Mouse (Mus musculus): ENCODE results near the gene Afg1l. TPM values are rescaled to one million over a fixed set of nuclear protein-coding genes. Genes with fewer than 3 reads are reported as not detected.

The Afg1l gene
- polyA plus RNA-seq, 1 experiment, result 7.7 TPM

GRCm38 (mm10) chr10:42410748-42411537, 67.4 kb downstream of the Afg1l start:
- Histone ChIP-seq H3K4me3 (replicated peaks; ENCODE audit: extremely low read depth, low read depth, low read length) (no peak overlapping the region), H3K4me1 (ENCODE audit: control insufficient read depth, insufficient read depth, low read length) (peaks cover 6% of the 10 kb centered on the region)
- DNase-seq, result peak; percentile 11
- WGBS, result 41% methylated on average over 6 of the region's 6 CpGs
- TF ChIP-seq POLR2A (IDR thresholded peaks at IDR 0.05; ENCODE audit: borderline replicate concordance, extremely low read depth, low read depth, low read length) (no peak), CTCF (IDR thresholded peaks at IDR 0.05; ENCODE audit: insufficient read depth, low read length) (no peak)

GRCm38 (mm10) chr10:42390436-42390835, 87.9 kb downstream of the Afg1l start:
- no peak overlapping the region for H3K4me3 ChIP-seq (replicated peaks; ENCODE audit: extremely low read depth, low read depth, low read length)
- no peak for DNase-seq
- TF ChIP-seq POLR2A (IDR thresholded peaks at IDR 0.05; ENCODE audit: borderline replicate concordance, extremely low read depth, low read depth, low read length) (no peak), CTCF (IDR thresholded peaks at IDR 0.05; ENCODE audit: insufficient read depth, low read length) (no peak)
- H3K4me1 ChIP-seq (ENCODE audit: control insufficient read depth, insufficient read depth, low read length), result no peaks in the 10 kb centered on the region
- 75% methylated on average over 11 of the region's 11 CpGs for WGBS

- TF ChIP-seq CTCF (IDR thresholded peaks at IDR 0.05; ENCODE audit: insufficient read depth, low read length) (no peak), POLR2A (IDR thresholded peaks at IDR 0.05; ENCODE audit: borderline replicate concordance, extremely low read depth, low read depth, low read length) (no peak)
- Histone ChIP-seq H3K4me1 (ENCODE audit: control insufficient read depth, insufficient read depth, low read length) (no peaks in the 10 kb centered on the region), H3K4me3 (replicated peaks; ENCODE audit: extremely low read depth, low read depth, low read length) (no peak overlapping the region)
- DNase-seq, result no peak
Measured at GRCm38 (mm10) chr10:42388181-42388580, 90.2 kb downstream of the Afg1l start.

- WGBS, result 82% methylated on average over 13 of the region's 13 CpGs
Measured at GRCm38 (mm10) chr10:42384946-42385644, 93.3 kb downstream of the Afg1l start.

DNA sequence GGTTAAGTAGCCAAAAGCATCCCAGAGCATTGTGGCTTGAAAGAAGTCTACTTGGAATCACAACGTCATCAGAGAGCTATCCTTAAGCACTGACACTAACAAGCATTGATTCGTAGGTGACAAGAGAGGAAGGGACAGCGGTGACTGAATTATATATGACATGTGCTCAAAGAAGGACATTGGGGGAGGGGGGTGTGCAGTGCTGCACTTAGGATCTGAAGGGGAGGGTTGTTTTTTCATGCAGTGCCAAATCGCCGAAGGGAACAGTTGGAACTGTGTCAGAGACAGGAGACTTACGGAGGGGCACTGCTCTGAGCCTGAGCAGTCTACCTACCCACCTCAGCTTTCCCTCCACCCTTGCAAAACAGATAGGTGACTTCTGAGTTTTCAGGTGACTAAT, 94.7 kb downstream of the Afg1l start:
- H3K4me3 ChIP-seq (replicated peaks; ENCODE audit: extremely low read depth, low read depth, low read length), result no peak overlapping the region
- TF ChIP-seq CTCF (IDR thresholded peaks at IDR 0.05; ENCODE audit: insufficient read depth, low read length), result no peak
- TF ChIP-seq POLR2A (IDR thresholded peaks at IDR 0.05; ENCODE audit: borderline replicate concordance, extremely low read depth, low read depth, low read length), result no peak
- 66% methylated on average over 6 of the region's 6 CpGs for WGBS
- DNase-seq, result no peak
- no peaks in the 10 kb centered on the region for H3K4me1 ChIP-seq (ENCODE audit: control insufficient read depth, insufficient read depth, low read length)

More at GRCm38 (mm10) chr10:42384946-42385644, 93.3 kb downstream of the Afg1l start:
- Histone ChIP-seq H3K4me3 (replicated peaks; ENCODE audit: extremely low read depth, low read depth, low read length) (no peak overlapping the region), H3K4me1 (ENCODE audit: control insufficient read depth, insufficient read depth, low read length) (no peaks in the 10 kb centered on the region)
- DNase-seq, result no peak
- no peak for TF ChIP-seq POLR2A (IDR thresholded peaks at IDR 0.05; ENCODE audit: borderline replicate concordance, extremely low read depth, low read depth, low read length)
- no peak for TF ChIP-seq CTCF (IDR thresholded peaks at IDR 0.05; ENCODE audit: insufficient read depth, low read length)

DNA sequence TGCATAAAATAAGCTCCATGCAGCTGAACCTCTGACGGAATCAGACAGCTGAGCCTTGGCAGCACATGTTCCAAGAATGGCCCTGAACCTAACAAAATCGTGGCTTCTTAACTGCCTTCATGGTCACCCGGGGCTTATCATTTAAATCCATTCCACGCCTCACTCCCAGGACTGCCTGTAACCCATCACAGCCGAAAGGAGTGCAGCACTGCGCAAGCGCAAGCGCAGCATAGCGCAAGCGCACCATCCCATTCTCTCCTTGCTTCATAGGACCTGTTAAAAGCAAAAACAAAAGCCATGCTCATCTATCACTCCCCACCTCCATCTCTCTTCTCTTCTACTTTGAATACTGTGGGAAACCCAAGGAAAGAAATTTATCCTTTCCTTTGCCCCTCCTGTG, 114.1 kb downstream of the Afg1l start:
- no peak overlapping the region for H3K4me3 ChIP-seq (replicated peaks; ENCODE audit: extremely low read depth, low read depth, low read length)
- H3K4me1 ChIP-seq (ENCODE audit: control insufficient read depth, insufficient read depth, low read length), result no peaks in the 10 kb centered on the region
- WGBS, result 93% methylated on average over 10 of the region's 10 CpGs
- TF ChIP-seq CTCF (IDR thresholded peaks at IDR 0.05; ENCODE audit: insufficient read depth, low read length) (no peak), POLR2A (IDR thresholded peaks at IDR 0.05; ENCODE audit: borderline replicate concordance, extremely low read depth, low read depth, low read length) (no peak)
- no peak for DNase-seq

DNA sequence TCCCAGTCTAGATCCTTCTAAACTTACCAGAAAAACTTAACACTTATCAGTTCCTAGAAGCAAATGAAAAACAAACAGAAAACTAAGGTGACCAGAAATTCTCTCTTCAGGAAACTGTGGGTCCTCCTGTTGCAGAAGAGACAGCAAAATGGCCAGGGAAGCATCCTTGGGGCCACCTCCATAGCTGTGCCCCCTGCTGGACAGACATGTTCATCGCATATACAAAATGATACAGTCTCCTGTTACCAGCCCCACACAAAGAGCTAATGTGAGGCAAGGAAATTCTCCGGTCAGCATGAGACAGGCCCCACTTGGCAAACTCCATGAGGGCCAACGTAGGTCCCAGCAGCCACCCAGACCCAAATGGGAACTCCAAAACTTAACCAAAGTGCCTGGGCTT, 122.4 kb downstream of the Afg1l start:
- TF ChIP-seq CTCF (IDR thresholded peaks at IDR 0.05; ENCODE audit: insufficient read depth, low read length) (peak; percentile 14; the same call in 1 of the 2 replicates), POLR2A (IDR thresholded peaks at IDR 0.05; ENCODE audit: borderline replicate concordance, extremely low read depth, low read depth, low read length) (no peak)
- no peak for DNase-seq
- 77% methylated on average over 3 of the region's 3 CpGs for WGBS
- no peaks in the 10 kb centered on the region for H3K4me1 ChIP-seq (ENCODE audit: control insufficient read depth, insufficient read depth, low read length)
- no peak overlapping the region for H3K4me3 ChIP-seq (replicated peaks; ENCODE audit: extremely low read depth, low read depth, low read length)

DNA sequence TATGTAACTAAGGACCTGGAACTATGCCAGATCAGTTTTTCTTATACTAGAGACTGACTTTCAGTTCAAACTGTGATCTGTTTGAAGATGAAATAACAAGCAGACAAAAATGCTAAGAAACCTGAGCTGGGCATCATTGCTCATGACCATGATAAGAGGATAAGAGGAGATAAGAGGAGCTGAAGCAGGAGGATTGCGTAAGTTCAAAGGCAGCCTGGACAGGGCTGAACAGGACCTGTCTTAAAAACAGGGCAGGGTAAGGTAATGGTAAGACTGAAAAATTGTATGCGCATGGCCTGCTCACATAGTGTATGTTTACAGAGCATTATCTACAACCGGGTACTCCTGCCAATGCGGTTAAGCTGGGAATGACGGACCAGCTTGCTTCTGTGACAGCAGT, 130.4 kb downstream of the Afg1l start:
- Histone ChIP-seq H3K4me1 (ENCODE audit: control insufficient read depth, insufficient read depth, low read length) (no peaks in the 10 kb centered on the region), H3K4me3 (replicated peaks; ENCODE audit: extremely low read depth, low read depth, low read length) (no peak overlapping the region)
- DNase-seq, result no peak
- TF ChIP-seq POLR2A (IDR thresholded peaks at IDR 0.05; ENCODE audit: borderline replicate concordance, extremely low read depth, low read depth, low read length) (no peak), CTCF (IDR thresholded peaks at IDR 0.05; ENCODE audit: insufficient read depth, low read length) (no peak)
- WGBS, result 61% methylated on average over 5 of the region's 5 CpGs

GRCm38 (mm10) chr10:42347127-42347526, 131.2 kb downstream of the Afg1l start:
- no peak for TF ChIP-seq POLR2A (IDR thresholded peaks at IDR 0.05; ENCODE audit: borderline replicate concordance, extremely low read depth, low read depth, low read length)
- no peak for TF ChIP-seq CTCF (IDR thresholded peaks at IDR 0.05; ENCODE audit: insufficient read depth, low read length)
- no peak for DNase-seq
- 46% methylated on average over 5 of the region's 5 CpGs for WGBS
- no peaks in the 10 kb centered on the region for H3K4me1 ChIP-seq (ENCODE audit: control insufficient read depth, insufficient read depth, low read length)
- H3K4me3 ChIP-seq (replicated peaks; ENCODE audit: extremely low read depth, low read depth, low read length), result no peak overlapping the region
